Mouse (Mus musculus) liver, embryonic 16.5 days (tissue): ENCODE results near the gene 2900026A02Rik. TPM values are rescaled to one million over a fixed set of nuclear protein-coding genes. Genes with fewer than 3 reads are reported as not detected.
A peak's percentile ranks its signal among the peaks of the same experiment; 100 is the strongest.

ENCODE experiments used
- ATAC-seq: fragments of 200-750 bp; cut with Nextera tagmentation; 2 replicates; pipeline ENCODE4 v1.8.0; 2017; ENCODE audit warnings: low read depth, mild to moderate bottlenecking, moderate number of reproducible peaks, moderate library complexity
- H3K27ac ChIP-seq: fragments of 300-500 bp; sonication (generic); 2 replicates; pipeline ENCODE4 v1.5.1; 2014; ENCODE audit warnings: mild to moderate bottlenecking, low read length
- H3K27me3 ChIP-seq: fragments of 300-500 bp; sonication (generic); 2 replicates; pipeline ENCODE4 v1.6.1; 2014; ENCODE audit warnings: low read depth, low read length, mixed read lengths; ENCODE audit not compliant: control insufficient read depth, insufficient read depth
- H3K36me3 ChIP-seq: fragments of 300-500 bp; sonication (generic); 2 replicates; pipeline ENCODE4 v1.6.1; 2014; ENCODE audit warnings: mild to moderate bottlenecking; ENCODE audit not compliant: control insufficient read depth, insufficient read depth
- H3K4me1 ChIP-seq: fragments of 300-500 bp; sonication (generic); 2 replicates; pipeline ENCODE4 v1.6.1; 2014; ENCODE audit warnings: low read depth, low read length, mixed read lengths; ENCODE audit not compliant: control insufficient read depth
- H3K4me2 ChIP-seq: fragments of 300-500 bp; sonication (generic); 2 replicates; pipeline ENCODE4 v1.6.1; 2014; ENCODE audit warnings: low read depth, low read length, mixed read lengths
- H3K4me3 ChIP-seq: fragments of 300-500 bp; sonication (generic); 2 replicates; pipeline ENCODE4 v1.5.1; 2014; ENCODE audit warnings: low read depth, mild to moderate bottlenecking, low read length
- H3K9ac ChIP-seq: fragments of 300-500 bp; sonication (generic); 2 replicates; pipeline ENCODE4 v1.6.1; 2014; ENCODE audit warnings: low read depth, low read length
- H3K9me3 ChIP-seq: fragments of 300-500 bp; sonication (generic); replicated peaks from 2 replicates; pipeline ENCODE4 v1.6.1; 2016; ENCODE audit warnings: low read length; ENCODE audit not compliant: control insufficient read depth
- WGBS: fragments of 180-500 bp; shearing (Covaris S2); extraction: QIAGEN DNeasy Blood & Tissue Kit; methylation state at CpG from one replicate; pipeline ENCODE4 v1.1.7; 2014; ENCODE audit not compliant: insufficient replicate concordance; 5-methylcytosine and 5-hydroxymethylcytosine counted together
- polyA plus RNA-seq: library from polyadenylated mRNA; unstranded; fragments of >200 nt; fragmentation: Nextera tagmentation; extraction: Ambion mirVana; gene quantifications from 2 replicates; pipeline ENCODE4 v1.2.1, GENCODE M21; 2015

Gene 2900026A02Rik
- polyA plus RNA-seq, 1 experiment from 2014 or later = 3.4 TPM

DNA sequence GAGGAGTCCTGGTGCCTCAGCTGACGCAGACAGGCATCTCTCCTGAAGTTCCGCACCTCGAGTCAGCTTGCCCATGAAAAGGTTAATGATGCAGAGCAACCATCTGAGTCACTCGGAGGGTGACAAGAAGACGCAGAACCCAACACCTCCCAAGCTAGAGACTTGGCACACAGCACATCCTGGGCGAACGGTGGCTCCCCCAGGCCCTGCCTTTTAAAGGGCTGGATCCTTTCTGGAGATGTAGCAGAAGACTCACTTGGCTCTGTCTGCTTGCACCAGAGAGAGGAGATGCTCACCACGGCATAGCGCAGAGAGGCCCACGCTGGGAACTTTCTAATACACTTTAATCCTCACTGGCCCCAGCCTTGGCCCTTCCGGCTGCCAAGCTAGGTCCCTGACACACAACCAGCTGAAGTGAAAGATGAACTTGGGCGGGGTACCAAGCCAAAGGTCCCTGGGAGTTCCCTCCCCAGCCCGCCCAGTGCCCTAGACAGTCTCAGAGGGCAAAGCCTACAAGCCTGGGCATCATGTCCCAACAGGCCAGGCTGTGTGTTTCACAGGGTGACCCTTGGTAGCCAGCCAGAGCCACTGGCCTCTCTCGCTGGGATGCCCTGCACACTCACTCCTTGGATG is 4.6 kb downstream of the 2900026A02Rik start:
- peaks cover 13% of the 10 kb centered on the region for H3K27me3 ChIP-seq
- H3K4me3 ChIP-seq = no peak overlapping the region
- 63% methylated on average over 14 of the region's 14 CpGs for WGBS
- no peaks in the 10 kb centered on the region for H3K36me3 ChIP-seq
- no peak overlapping the region for H3K9ac ChIP-seq
- H3K4me1 ChIP-seq = peaks cover 8% of the 10 kb centered on the region
- no peaks in the 10 kb centered on the region for H3K9me3 ChIP-seq
- no peak for ATAC-seq
- H3K27ac ChIP-seq = no peak overlapping the region
- no peak overlapping the region for H3K4me2 ChIP-seq

- Histone ChIP-seq H3K9ac (no peak overlapping the region), H3K27ac (no peak overlapping the region), H3K4me2 (no peak overlapping the region), H3K4me1 (peaks cover 8% of the 10 kb centered on the region), H3K9me3 (no peaks in the 10 kb centered on the region), H3K27me3 (peaks cover 7% of the 10 kb centered on the region), H3K4me3 (no peak overlapping the region), H3K36me3 (no peaks in the 10 kb centered on the region)
- ATAC-seq = no peak
- 71% methylated on average over 9 of the region's 9 CpGs for WGBS
These were observed 5.4 kb downstream of the 2900026A02Rik start for GRCm38 (mm10) chr5:113215610-113216011.

DNA sequence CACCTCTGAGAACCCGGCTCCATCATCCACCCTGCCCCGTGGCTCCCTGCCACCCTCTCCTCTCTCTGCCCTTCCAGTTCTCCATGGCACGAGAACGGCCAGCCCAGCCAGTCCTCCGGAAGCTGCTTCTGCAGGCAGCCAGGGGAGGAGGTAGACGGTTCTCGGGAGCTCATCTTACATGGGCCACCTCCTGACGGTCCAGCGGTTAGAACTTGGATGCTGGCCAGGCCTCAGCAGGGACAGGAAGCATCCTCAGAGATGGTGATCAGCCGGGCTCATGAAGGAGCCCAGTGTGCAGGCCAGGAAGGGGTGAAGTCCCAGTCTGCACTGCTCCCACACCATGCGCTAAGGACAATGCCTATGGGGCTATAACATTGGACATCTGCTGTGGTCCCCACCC is 6.6 kb downstream of the 2900026A02Rik start:
- Histone ChIP-seq H3K9me3 (no peaks in the 10 kb centered on the region), H3K4me3 (no peak overlapping the region), H3K36me3 (no peaks in the 10 kb centered on the region), H3K27ac (no peak overlapping the region), H3K4me1 (peaks cover 10% of the 10 kb centered on the region), H3K4me2 (no peak overlapping the region), H3K27me3 (no peaks in the 10 kb centered on the region), H3K9ac (no peak overlapping the region)
- 68% methylated on average over 11 of the region's 11 CpGs for WGBS
- no peak for ATAC-seq

DNA sequence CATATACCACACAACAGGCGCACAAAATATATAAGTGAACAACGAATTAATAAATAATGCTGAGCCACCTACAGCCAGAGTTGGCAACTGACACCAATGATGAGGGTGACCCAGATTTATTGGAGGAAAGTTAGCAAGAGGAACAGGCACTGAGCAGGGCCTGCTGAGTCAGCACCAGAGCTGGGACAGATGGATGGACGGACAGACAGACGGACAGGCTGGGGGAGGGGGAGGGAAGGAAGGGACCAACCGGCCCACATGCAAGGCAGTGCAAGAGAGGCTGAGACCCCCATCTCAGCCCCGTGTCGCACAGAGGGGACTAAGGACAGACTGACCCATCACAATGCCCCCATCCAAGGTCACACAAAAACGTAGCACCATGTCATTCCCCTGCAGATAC is 7.0 kb downstream of the 2900026A02Rik start:
- no peak overlapping the region for H3K27ac ChIP-seq
- H3K4me2 ChIP-seq = no peak overlapping the region
- no peaks in the 10 kb centered on the region for H3K27me3 ChIP-seq
- no peak for ATAC-seq
- H3K36me3 ChIP-seq = no peaks in the 10 kb centered on the region
- 69% methylated on average over 8 of the region's 8 CpGs for WGBS
- no peaks in the 10 kb centered on the region for H3K9me3 ChIP-seq
- H3K4me1 ChIP-seq = peaks cover 15% of the 10 kb centered on the region
- no peak overlapping the region for H3K9ac ChIP-seq
- H3K4me3 ChIP-seq = no peak overlapping the region

DNA sequence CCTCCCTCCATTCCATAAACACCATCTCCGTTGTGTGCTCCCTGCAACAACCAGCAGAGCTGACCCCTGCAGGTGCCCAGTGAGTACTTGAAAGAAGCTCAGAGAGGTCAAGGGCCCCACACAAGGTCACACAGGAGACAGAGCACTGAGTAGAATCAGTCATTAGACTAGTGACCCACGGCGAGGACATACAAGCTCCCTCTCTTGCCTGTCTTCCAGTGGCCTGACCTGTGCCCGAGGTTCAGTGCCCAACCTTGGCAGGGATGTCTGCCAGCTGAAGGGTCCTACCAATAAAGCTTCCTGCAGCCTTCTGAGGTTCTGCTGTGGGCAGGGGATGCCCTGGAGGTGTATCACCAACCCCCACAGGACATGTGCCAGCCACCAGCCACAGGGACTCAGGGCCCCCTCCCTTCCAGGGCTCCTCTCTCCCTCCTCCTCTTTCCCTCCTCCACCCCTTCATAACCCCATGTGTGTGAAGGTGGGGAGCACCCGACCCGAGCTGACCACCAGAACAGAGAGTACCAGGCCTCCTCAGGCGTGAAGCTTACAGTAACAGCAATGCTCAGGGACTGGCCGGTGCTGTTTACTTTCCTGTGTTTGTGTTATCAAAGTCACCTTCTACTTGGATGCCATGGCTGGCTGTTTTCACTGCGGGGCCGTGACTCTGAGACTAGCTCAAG is 8.7 kb downstream of the 2900026A02Rik start:
- 63% methylated on average over 10 of the region's 10 CpGs for whole genome bisulfite sequencing
- no peaks in the 10 kb centered on the region for H3K36me3 ChIP-seq
- H3K4me3 ChIP-seq = no peak overlapping the region
- H3K4me2 ChIP-seq = no peak overlapping the region
- no peak overlapping the region for H3K9ac ChIP-seq
- 0 out of 2 replicates have a peak, but pooled peaks have one; percentile 30 for ATAC-seq
- no peak overlapping the region for H3K27ac ChIP-seq
- H3K4me1 ChIP-seq = peaks cover 14% of the 10 kb centered on the region
- H3K9me3 ChIP-seq = no peaks in the 10 kb centered on the region
- no peaks in the 10 kb centered on the region for H3K27me3 ChIP-seq

- Histone ChIP-seq H3K4me1 (peaks cover 12% of the 10 kb centered on the region), H3K9ac (no peak overlapping the region), H3K27me3 (no peaks in the 10 kb centered on the region), H3K9me3 (no peaks in the 10 kb centered on the region), H3K4me3 (no peak overlapping the region), H3K36me3 (no peaks in the 10 kb centered on the region), H3K4me2 (no peak overlapping the region), H3K27ac (no peak overlapping the region)
- ATAC-seq = no peak
- WGBS = 52% methylated on average over 6 of the region's 6 CpGs
These were observed 10.7 kb downstream of the 2900026A02Rik start for GRCm38 (mm10) chr5:113210314-113210713.

- H3K27me3 ChIP-seq = no peaks in the 10 kb centered on the region
- WGBS = 49% methylated on average over 13 of the region's 13 CpGs
- H3K4me3 ChIP-seq = no peak overlapping the region
- peaks cover 12% of the 10 kb centered on the region for H3K4me1 ChIP-seq
- no peak overlapping the region for H3K4me2 ChIP-seq
- H3K9me3 ChIP-seq = no peaks in the 10 kb centered on the region
- ATAC-seq = no peak
- H3K27ac ChIP-seq = no peak overlapping the region
- no peaks in the 10 kb centered on the region for H3K36me3 ChIP-seq
- H3K9ac ChIP-seq = no peak overlapping the region
These were observed 11.1 kb downstream of the 2900026A02Rik start for GRCm38 (mm10) chr5:113209898-113210297.

DNA sequence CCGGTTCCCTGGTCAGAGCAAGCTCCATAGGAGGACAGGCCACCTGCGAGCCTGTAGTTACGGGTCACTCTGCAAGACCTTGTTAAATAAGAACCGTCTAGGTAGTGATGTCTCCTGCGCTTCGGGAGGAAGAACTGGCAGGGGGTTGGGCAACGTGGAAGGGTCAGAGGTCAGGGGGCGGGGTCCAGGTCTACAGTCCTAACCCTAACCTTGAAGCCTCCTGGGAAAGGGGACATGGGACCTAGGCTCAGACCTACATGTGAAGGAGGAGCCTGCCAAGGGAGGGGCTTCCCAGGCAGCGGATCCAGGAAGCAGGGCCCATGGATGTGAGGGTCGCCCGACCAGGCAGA is 11.7 kb downstream of the 2900026A02Rik start:
- Histone ChIP-seq H3K4me1 (peaks cover 12% of the 10 kb centered on the region), H3K4me3 (no peak overlapping the region), H3K9me3 (no peaks in the 10 kb centered on the region), H3K4me2 (no peak overlapping the region), H3K36me3 (no peaks in the 10 kb centered on the region), H3K27me3 (no peaks in the 10 kb centered on the region), H3K27ac (no peak overlapping the region), H3K9ac (no peak overlapping the region)
- 49% methylated on average over 11 of the region's 11 CpGs for WGBS
- ATAC-seq = peak; percentile 7; the same call in 1 of the 2 replicates

- no peaks in the 10 kb centered on the region for H3K9me3 ChIP-seq
These were observed 12.2 kb downstream of the 2900026A02Rik start for GRCm38 (mm10) chr5:113208622-113209400.

More at GRCm38 (mm10) chr5:113208622-113209400, 12.2 kb downstream of the 2900026A02Rik start:
- Histone ChIP-seq H3K27me3 (no peaks in the 10 kb centered on the region), H3K36me3 (no peaks in the 10 kb centered on the region), H3K9ac (no peak overlapping the region), H3K4me2 (no peak overlapping the region), H3K27ac (no peak overlapping the region), H3K4me3 (no peak overlapping the region), H3K4me1 (peaks cover 12% of the 10 kb centered on the region)
- WGBS = 50% methylated on average over 11 of the region's 11 CpGs
- ATAC-seq = no peak
